Mouse (Mus musculus): Measurements from ENCODE around the gene Igsf9.

DNA sequence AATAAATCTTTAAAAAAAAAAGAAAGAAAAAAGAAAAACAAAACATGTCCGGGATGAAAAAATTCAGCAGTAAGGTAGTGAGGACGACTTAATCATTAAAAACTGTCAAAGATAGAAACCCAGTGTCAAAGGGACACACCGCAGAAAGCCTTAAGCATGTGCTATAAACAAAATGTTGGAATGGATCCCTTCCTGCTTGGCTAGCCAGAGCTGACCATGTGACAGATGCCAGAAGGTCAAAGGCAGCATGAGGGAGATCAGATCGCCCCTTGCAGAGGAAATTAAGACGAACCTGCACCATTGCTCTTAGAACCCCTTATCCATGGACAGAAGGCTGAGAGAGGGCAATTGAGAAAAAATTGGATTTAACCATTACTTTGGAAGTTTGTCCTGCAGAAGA, 12.2 kb upstream of the Igsf9 start:
- no peak for TF ChIP-seq CTCF (IDR thresholded peaks at IDR 0.05; ENCODE audit: control insufficient read depth, insufficient read depth, insufficient read length)
- TF ChIP-seq FOSL1 (IDR thresholded peaks at IDR 0.05; ENCODE audit: insufficient read depth, low read length, poor library complexity, severe bottlenecking): no peak
- no peak for TF ChIP-seq MAX (IDR thresholded peaks at IDR 0.05)
- TF ChIP-seq MYOD1 (IDR thresholded peaks at IDR 0.05; ENCODE audit: control insufficient read depth, insufficient read length, low read depth): no peak
- no peak for TF ChIP-seq USF1 (IDR thresholded peaks at IDR 0.05; ENCODE audit: low read depth)
- TF ChIP-seq CEBPB (IDR thresholded peaks at IDR 0.05; ENCODE audit: low read depth): no peak

All from C2C12 (cell line).